Mouse (Mus musculus): ENCODE results near the gene Pigx.

DNA sequence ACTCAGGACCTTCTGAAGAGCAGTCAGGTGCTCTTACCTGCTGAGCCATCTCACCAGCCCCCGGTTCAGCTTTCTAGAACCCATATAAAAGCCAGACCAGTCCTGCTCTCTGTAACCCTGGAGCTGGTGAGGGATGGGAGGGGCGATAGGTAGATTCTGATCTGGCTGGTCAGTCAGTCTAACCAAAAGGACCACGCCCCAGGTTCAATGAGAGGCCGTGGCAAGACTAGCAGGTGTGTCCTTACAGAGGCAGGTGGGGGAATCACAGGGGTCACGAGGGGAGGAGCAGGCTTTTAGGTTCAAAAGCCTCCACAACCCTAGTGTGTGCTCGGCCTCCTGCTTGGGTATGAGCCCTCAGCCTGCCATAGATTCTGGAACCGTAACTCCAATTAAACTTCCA, 8.1 kb downstream of the Pigx start:
- TF ChIP-seq CTCF (IDR thresholded peaks at IDR 0.05; ENCODE audit: low read depth, low read length): no peak
- TF ChIP-seq POLR2A (IDR thresholded peaks at IDR 0.05; ENCODE audit: borderline replicate concordance, low read depth, low read length): no peak
